In genomic region chr1:93699159-93699558, GRCm38 (mm10) we compare ENCODE assay signal across 27 mouse cellular contexts. TPM values are rescaled to one million over a fixed set of nuclear protein-coding genes. Genes with fewer than 3 reads are reported as not detected.
DNase-seq lines count a peak whose midpoint lies in the region; ATAC-seq and TF ChIP-seq lines count a peak whose summit lies in the region.
"Had no signal": no experiment of that assay in that cellular context is flagged by ENCODE, and none has a peak within 500 bp of the region (broad histone marks: within the 10 kb centered on the region; RNA-seq: fewer than 3 reads in every experiment).

No protein-coding gene starts in this region.

- H3K4me3 ChIP-seq in layer of hippocampus, adult 2 months: no peak overlapping the region
- H3K4me3 ChIP-seq: hindbrain, embryonic 10.5 days; limb, embryonic 10.5 days; liver, embryonic 15.5 days; lung, embryonic 15.5 days; megakaryocyte, embryonic 14.5 days; neural tube, embryonic 12.5 days had no signal

- DNase-seq in layer of hippocampus, adult 2 months (ENCODE audit: low spot score in 2 of 2): peak; percentile 42 to 58
- no peak for DNase-seq in layer of hippocampus, postnatal 36 days
- peak; percentile 85 for DNase-seq in brain, adult 2 months (ENCODE audit: low read depth, low spot score)
- DNase-seq in frontal cortex, postnatal 36 days (ENCODE audit: low spot score in 2 of 2): peak; percentile 68 to 85
- DNase-seq in right cerebral cortex, postnatal 10 days (ENCODE audit: low spot score in 2 of 2): peak; percentile 66 to 70
- DNase-seq in retina, postnatal 1 day: no peak
- DNase-seq in adrenal gland, adult 18-20 months (ENCODE audit: low spot score in 2 of 2): no peak
- DNase-seq: cerebellum, adult 11-12 months; cerebellum, postnatal 14 days; forebrain, postnatal 0 days; gastrocnemius, postnatal 14 days; heart, adult 11 months; kidney, adult 11 months; kidney, postnatal 4 days; liver; lung, postnatal 36 days; midbrain, embryonic 14.5 days; thymus, adult 18-20 months; thymus, postnatal 4 days had no signal

- no peak for TF ChIP-seq CTCF in layer of hippocampus, adult 2 months (conservative IDR thresholded peaks at IDR 0.05)

- H3K27ac ChIP-seq in layer of hippocampus, adult 2 months: no peak overlapping the region; the same call in 1 of the 2 replicates
- H3K27ac ChIP-seq: hindbrain, embryonic 10.5 days; hindbrain, postnatal 0 days; limb, embryonic 10.5 days; liver, embryonic 15.5 days; lung, embryonic 15.5 days; neural tube, embryonic 12.5 days had no signal

- ATAC-seq in erythroblast, adult 5-6 weeks (replicated peaks; ENCODE audit: low FRiP score, poor library complexity, severe bottlenecking): no peak
- ATAC-seq: forebrain, postnatal 0 days; hindbrain, postnatal 0 days had no signal

RNA-seq across cellular contexts. Expression of gene Bok, which starts 13.7 kb away (rescaled TPM):
- 10 to 100 TPM; 64.9 to 77.6 TPM for total RNA-seq in layer of hippocampus, adult 2 months (2021)
- total RNA-seq in layer of hippocampus, postnatal 36 days (2021): 10 to 100 TPM; 64.5 to 79.7 TPM
- total RNA-seq in erythroblast, adult 5-6 weeks (2015; ENCODE audit: low replicate concordance): not detected in 2 replicates
- not detected in 2 replicates for total RNA-seq in erythroblast, adult 5-6 weeks (2017; ENCODE audit: low replicate concordance)
- 10 to 100 TPM in 1 of 2 experiments, 1 to 10 TPM in 1; 7.6 to 13.1 TPM for total RNA-seq in adrenal gland, adult 18-20 months (2021)

RNA-seq across cellular contexts. Expression of gene Stk25, which starts 40.7 kb away (rescaled TPM):
- 100 to 1,000 TPM; 395 to 419 TPM for total RNA-seq in layer of hippocampus, adult 2 months (2021)
- total RNA-seq in layer of hippocampus, postnatal 36 days (2021): 100 to 1,000 TPM; 397 to 399 TPM
- total RNA-seq in erythroblast, adult 5-6 weeks (2015; ENCODE audit: low replicate concordance): 6.0 and 9.8 TPM in 2 replicates
- total RNA-seq in erythroblast, adult 5-6 weeks (2017; ENCODE audit: low replicate concordance): 7.9 and 14.8 TPM in 2 replicates
- 100 to 1,000 TPM; 116 to 118 TPM for total RNA-seq in adrenal gland, adult 18-20 months (2021)

RNA-seq across cellular contexts. Expression of gene Atg4b, which starts 52.1 kb away (rescaled TPM):
- total RNA-seq in layer of hippocampus, adult 2 months (2021): 10 to 100 TPM; 81.6 to 85.2 TPM
- 10 to 100 TPM; 79.8 to 84.8 TPM for total RNA-seq in layer of hippocampus, postnatal 36 days (2021)
- total RNA-seq in erythroblast, adult 5-6 weeks (2015; ENCODE audit: low replicate concordance): 12.3 and 20.7 TPM in 2 replicates
- 20.8 and 21.0 TPM in 2 replicates for total RNA-seq in erythroblast, adult 5-6 weeks (2017; ENCODE audit: low replicate concordance)
- total RNA-seq in adrenal gland, adult 18-20 months (2021): 10 to 100 TPM; 82.7 to 85.3 TPM

RNA-seq across cellular contexts. Expression of gene Thap4, which starts 55.5 kb away (rescaled TPM):
- 10 to 100 TPM; 35.2 to 35.4 TPM for total RNA-seq in layer of hippocampus, adult 2 months (2021)
- 10 to 100 TPM; 34.2 to 34.3 TPM for total RNA-seq in layer of hippocampus, postnatal 36 days (2021)
- total RNA-seq in erythroblast, adult 5-6 weeks (2015; ENCODE audit: low replicate concordance): 6.3 and 15.0 TPM in 2 replicates
- total RNA-seq in erythroblast, adult 5-6 weeks (2017; ENCODE audit: low replicate concordance): 1.4 and 6.1 TPM in 2 replicates
- 10 to 100 TPM; 46.3 to 52.4 TPM for total RNA-seq in adrenal gland, adult 18-20 months (2021)

Comparison
In these comparisons a context has a peak if more than half of its experiments do, and no peak if none do; other contexts are left out.
1. DNase-seq: peak in layer of hippocampus, adult 2 months (2 of 2), brain, adult 2 months (single experiment), frontal cortex, postnatal 36 days (2 of 2) and right cerebral cortex, postnatal 10 days (2 of 2); none in layer of hippocampus, postnatal 36 days (0 of 2), retina, postnatal 1 day (single experiment) and adrenal gland, adult 18-20 months (0 of 2).
2. RNA of gene Bok, which starts 13.7 kb away (total RNA-seq): 64.5 to 79.7 TPM in layer of hippocampus, postnatal 36 days, 64.9 to 77.6 TPM in layer of hippocampus, adult 2 months and 7.6 to 13.1 TPM in adrenal gland, adult 18-20 months; not detected in erythroblast, adult 5-6 weeks; every median in the first group is over 4 times any median in the second.
3. RNA of gene Stk25, which starts 40.7 kb away (total RNA-seq): 395 to 419 TPM in layer of hippocampus, adult 2 months, 397 to 399 TPM in layer of hippocampus, postnatal 36 days and 116 to 118 TPM in adrenal gland, adult 18-20 months; 6.0 to 14.8 TPM in erythroblast, adult 5-6 weeks; every median in the first group is over 4 times any median in the second.